Mouse (Mus musculus) midbrain, embryonic 14.5 days (tissue): ENCODE measurements around the gene Trim72. TPM values are rescaled to one million over a fixed set of nuclear protein-coding genes. Genes with fewer than 3 reads are reported as not detected.

Source experiments
- ATAC-seq: fragments of 200-750 bp; cut with Nextera tagmentation; 2 replicates; pipeline ENCODE4 v1.8.0; 2017; ENCODE audit warnings: moderate number of reproducible peaks, moderate library complexity; ENCODE audit not compliant: low FRiP score, low TSS enrichment
- DNase-seq: peaks from one replicate; pipeline ENCODE4 v3.0.0-alpha.2; 2015
- H3K27ac ChIP-seq: fragments of 300-500 bp; sonication (generic); replicated peaks from 2 replicates; pipeline ENCODE4 v1.5.1; 2014; ENCODE audit warnings: mild to moderate bottlenecking, low read depth, low read length, moderate library complexity
- H3K27me3 ChIP-seq: fragments of 300-500 bp; sonication (generic); 2 replicates; pipeline ENCODE4 v1.6.1; 2014; ENCODE audit warnings: low read length, control low read depth, mixed read lengths; ENCODE audit not compliant: control insufficient read depth, insufficient read depth
- H3K36me3 ChIP-seq: fragments of 300-500 bp; sonication (generic); 2 replicates; pipeline ENCODE4 v1.6.1; 2014; ENCODE audit warnings: low read length, control low read depth; ENCODE audit not compliant: control insufficient read depth, insufficient read depth
- H3K4me1 ChIP-seq: fragments of 300-500 bp; sonication (generic); 2 replicates; pipeline ENCODE4 v1.6.1; 2014; ENCODE audit warnings: mild to moderate bottlenecking, antibody characterized with exemption, low read length, control low read depth; ENCODE audit not compliant: control insufficient read depth, insufficient read depth
- H3K4me2 ChIP-seq: fragments of 300-500 bp; sonication (generic); 2 replicates; pipeline ENCODE4 v1.6.1; 2014; ENCODE audit warnings: mild to moderate bottlenecking, low read length, moderate library complexity
- H3K4me3 ChIP-seq: fragments of 300-500 bp; sonication (generic); replicated peaks from 2 replicates; pipeline ENCODE4 v1.5.1; 2014; ENCODE audit warnings: low read depth, low read length
- H3K9ac ChIP-seq: fragments of 300-500 bp; sonication (generic); replicated peaks from 2 replicates; pipeline ENCODE4 v1.6.1; 2014; ENCODE audit warnings: mild to moderate bottlenecking, low read length, moderate library complexity
- H3K9me3 ChIP-seq: fragments of 300-500 bp; sonication (generic); 2 replicates; pipeline ENCODE4 v1.6.1; 2016; ENCODE audit warnings: low read length, control low read depth, mixed read lengths; ENCODE audit not compliant: control insufficient read depth
- WGBS: fragments of 180-500 bp; shearing (Covaris S2); extraction: QIAGEN DNeasy Blood & Tissue Kit; methylation state at CpG from one replicate; pipeline ENCODE4 v1.1.7; 2014; 5-methylcytosine and 5-hydroxymethylcytosine counted together
- polyA plus RNA-seq: library from polyadenylated mRNA; unstranded; fragments of >200 nt; fragmentation: Nextera tagmentation; extraction: Ambion mirVana; gene quantifications from 2 replicates; pipeline ENCODE4 v1.2.1, GENCODE M21; 2014

Gene Trim72
- polyA plus RNA-seq, 1 experiment from 2014 or later, result not detected

DNA sequence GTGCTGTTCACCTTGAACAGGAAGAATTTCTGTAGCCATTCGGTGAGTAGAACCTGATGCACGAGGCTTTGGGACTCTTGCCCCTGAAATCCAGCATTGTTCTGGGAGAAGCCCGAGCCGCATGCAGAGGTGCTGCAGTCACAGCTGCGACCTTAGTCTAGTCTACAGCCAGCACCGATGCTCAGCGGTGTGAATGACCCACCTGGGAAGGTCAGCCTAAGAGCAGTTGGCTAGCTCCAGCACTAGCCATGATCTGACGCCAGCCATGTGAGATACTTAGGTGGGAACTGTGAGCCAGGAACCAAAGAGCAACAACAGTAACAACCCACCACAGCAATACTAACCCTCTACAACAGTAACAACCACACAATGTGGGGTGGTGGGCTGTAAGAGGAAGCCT lies 54.1 kb downstream of the Trim72 start:
- H3K4me1 ChIP-seq, result no peaks in the 10 kb centered on the region
- no peak overlapping the region for H3K4me2 ChIP-seq
- H3K36me3 ChIP-seq, result no peaks in the 10 kb centered on the region
- no peak overlapping the region for H3K4me3 ChIP-seq
- no peak overlapping the region for H3K27ac ChIP-seq
- 80% methylated on average over 8 of the region's 8 CpGs for WGBS
- no peaks in the 10 kb centered on the region for H3K9me3 ChIP-seq
- H3K27me3 ChIP-seq, result no peaks in the 10 kb centered on the region
- no peak overlapping the region for H3K9ac ChIP-seq
- ATAC-seq, result no peak
- DNase-seq, result no peak

GRCm38 (mm10) chr7:128058576-128058975 lies 54.8 kb downstream of the Trim72 start:
- DNase-seq, result no peak
- Histone ChIP-seq H3K36me3 (no peaks in the 10 kb centered on the region), H3K9ac (no peak overlapping the region), H3K27me3 (no peaks in the 10 kb centered on the region), H3K4me3 (no peak overlapping the region), H3K4me2 (no peak overlapping the region), H3K27ac (no peak overlapping the region), H3K9me3 (no peaks in the 10 kb centered on the region), H3K4me1 (no peaks in the 10 kb centered on the region)
- WGBS, result 77% methylated on average over 7 of the region's 7 CpGs
- ATAC-seq, result no peak

DNA sequence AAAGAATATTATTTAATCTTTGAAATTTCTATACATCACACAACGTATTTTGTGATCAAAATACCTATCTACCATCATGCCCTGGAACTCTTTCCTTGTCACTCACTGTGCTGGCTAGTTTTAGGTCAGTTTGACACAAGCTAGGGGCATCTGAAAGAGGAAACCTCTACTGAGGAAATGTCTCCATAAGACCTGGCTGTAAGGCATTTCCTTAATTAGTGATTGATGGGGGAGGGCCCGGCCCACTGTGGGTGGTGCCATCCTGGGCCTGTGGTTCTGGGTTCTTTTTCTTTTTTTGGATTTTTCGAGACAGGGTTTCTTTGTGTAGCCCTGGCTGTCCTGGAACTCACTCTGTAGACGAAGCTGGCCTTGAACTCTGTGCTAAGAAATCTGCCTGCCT lies 55.3 kb downstream of the Trim72 start:
- no peaks in the 10 kb centered on the region for H3K4me1 ChIP-seq
- WGBS, result 86% methylated on average over 4 of the region's 4 CpGs
- ATAC-seq, result no peak
- no peak overlapping the region for H3K9ac ChIP-seq
- H3K4me3 ChIP-seq, result no peak overlapping the region
- H3K9me3 ChIP-seq, result no peaks in the 10 kb centered on the region
- H3K4me2 ChIP-seq, result no peak overlapping the region
- no peak for DNase-seq
- no peaks in the 10 kb centered on the region for H3K27me3 ChIP-seq
- H3K36me3 ChIP-seq, result no peaks in the 10 kb centered on the region
- H3K27ac ChIP-seq, result no peak overlapping the region

Other genes starting within 250 kb of the Trim72 start
- gene Orai3, start 234.1 kb upstream of the Trim72 start, polyA plus RNA-seq, result 2.9 and 3.4 TPM in 2 replicates
- gene Setd1a, start 227.3 kb upstream of the Trim72 start, polyA plus RNA-seq, result 24.0 and 27.3 TPM in 2 replicates
- gene Gm49388, start 218.3 kb upstream of the Trim72 start, polyA plus RNA-seq, result not detected in 2 replicates
- gene Hsd3b7, start 203.3 kb upstream of the Trim72 start, polyA plus RNA-seq, result 6.0 and 7.1 TPM in 2 replicates
- 8.7 and 11.8 TPM in 2 replicates for gene Stx4a, start 179.7 kb upstream of the Trim72 start, polyA plus RNA-seq
- 30.8 and 46.9 TPM in 2 replicates for gene Stx1b, start 179.4 kb upstream of the Trim72 start, polyA plus RNA-seq
- 13.2 and 15.5 TPM in 2 replicates for gene Zfp646, start 127.7 kb upstream of the Trim72 start, polyA plus RNA-seq
- 32.0 and 42.3 TPM in 2 replicates for gene Zfp668, start 127.1 kb upstream of the Trim72 start, polyA plus RNA-seq
- gene Prss53, start 113.0 kb upstream of the Trim72 start, polyA plus RNA-seq, result 0.80 and 1.1 TPM in 2 replicates
- gene Gm21974, start 108.5 kb upstream of the Trim72 start, polyA plus RNA-seq, result not detected in 2 replicates
- gene Vkorc1, start 108.3 kb upstream of the Trim72 start, polyA plus RNA-seq, result 53.2 and 64.0 TPM in 2 replicates
- gene Bckdk, start 99.9 kb upstream of the Trim72 start, polyA plus RNA-seq, result 66.1 and 77.3 TPM in 2 replicates
- 44.1 and 51.2 TPM in 2 replicates for gene Kat8, start 91.4 kb upstream of the Trim72 start, polyA plus RNA-seq
- 0.28 TPM in 1 of 2 replicates, not detected in the other for gene Prss8, start 73.8 kb upstream of the Trim72 start, polyA plus RNA-seq
- 10.4 and 12.0 TPM in 2 replicates for gene Prss36, start 57.2 kb upstream of the Trim72 start, polyA plus RNA-seq
- gene Fus, start 36.5 kb upstream of the Trim72 start, polyA plus RNA-seq, result 47.9 and 66.9 TPM in 2 replicates
- 4.4 and 7.5 TPM in 2 replicates for gene Pycard, start 10.1 kb upstream of the Trim72 start, polyA plus RNA-seq
- 0.19 and 0.68 TPM in 2 replicates for gene Itgam, start 58.7 kb downstream of the Trim72 start, polyA plus RNA-seq
- gene Gm49368, start 58.7 kb downstream of the Trim72 start, polyA plus RNA-seq, result not detected in 2 replicates
- gene Itgax, start 125.6 kb downstream of the Trim72 start, polyA plus RNA-seq, result 0.32 TPM in 1 of 2 replicates, not detected in the other
- not detected in 2 replicates for gene Itgad, start 150.4 kb downstream of the Trim72 start, polyA plus RNA-seq
- not detected in 2 replicates for gene Cox6a2, start 202.4 kb downstream of the Trim72 start, polyA plus RNA-seq
- 8.3 and 10.2 TPM in 2 replicates for gene Armc5, start 233.4 kb downstream of the Trim72 start, polyA plus RNA-seq
- 9.1 and 11.5 TPM in 2 replicates for gene 9130023H24Rik, start 234.1 kb downstream of the Trim72 start, polyA plus RNA-seq
- 10.8 and 20.2 TPM in 2 replicates for gene Tgfb1i1, start 242.9 kb downstream of the Trim72 start, polyA plus RNA-seq